Mouse (Mus musculus) liver, embryonic 14.5 days (tissue): ENCODE data around the gene Gpx4.

Experiments used
- CTCF ChIP-seq: IDR thresholded peaks from 2 replicates; pipeline ENCODE4 v1.5.1; 2016; ENCODE audit warnings: antibody characterized with exemption, low read depth, control low read depth
- EP300 ChIP-seq: IDR thresholded peaks from 2 replicates; pipeline ENCODE4 v1.6.1; 2016; ENCODE audit warnings: antibody characterized with exemption, low read depth

DNA sequence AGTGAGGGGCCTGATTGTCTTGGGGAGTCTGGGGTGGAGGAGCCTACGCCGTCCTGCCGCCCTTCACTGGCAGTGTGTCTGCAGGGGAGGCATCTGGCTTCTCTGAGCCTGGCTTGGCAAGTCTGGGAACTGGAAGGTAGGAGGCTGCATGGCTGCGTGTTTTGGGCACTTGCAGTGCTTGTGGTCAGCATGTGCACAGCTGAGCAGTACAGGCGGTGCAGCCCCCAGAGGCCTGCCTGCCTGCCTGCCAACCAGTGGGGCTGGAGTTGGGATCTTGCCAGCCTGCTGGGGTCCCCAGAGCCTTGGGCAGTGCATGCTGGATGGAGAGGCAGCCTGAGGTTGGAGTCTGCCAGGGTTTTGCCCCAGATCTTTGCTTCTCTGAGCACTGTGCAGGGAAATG is 16.1 kb downstream of the Gpx4 start:
- TF ChIP-seq CTCF (no peak), EP300 (no peak)
